Mouse (Mus musculus) left cerebral cortex, adult 9 months (tissue): Measurements from ENCODE around the gene Cdca8.
"Not testable (repeated sequence)": the region's sequence is repeated elsewhere in the genome, so short reads cannot be mapped to it uniquely, and the experiment has no call there.

Experiments used
- DNase-seq, 2 experiments: peaks; one replicate each; pipeline ENCODE4 v3.0.0; 2022; ENCODE audit warnings: low spot score in 2 of 2

The Cdca8 gene

GRCm38 (mm10) chr4:124939211-124939610, at the start of gene Cdca8:
Gene Cdca8 (minus strand): TSS chr4:124939311.
- DNase-seq: not testable (repeated sequence)

- DNase-seq: no peak
Observed at GRCm38 (mm10) chr4:124988382-124988781, 49.3 kb upstream of the Cdca8 start.

DNA sequence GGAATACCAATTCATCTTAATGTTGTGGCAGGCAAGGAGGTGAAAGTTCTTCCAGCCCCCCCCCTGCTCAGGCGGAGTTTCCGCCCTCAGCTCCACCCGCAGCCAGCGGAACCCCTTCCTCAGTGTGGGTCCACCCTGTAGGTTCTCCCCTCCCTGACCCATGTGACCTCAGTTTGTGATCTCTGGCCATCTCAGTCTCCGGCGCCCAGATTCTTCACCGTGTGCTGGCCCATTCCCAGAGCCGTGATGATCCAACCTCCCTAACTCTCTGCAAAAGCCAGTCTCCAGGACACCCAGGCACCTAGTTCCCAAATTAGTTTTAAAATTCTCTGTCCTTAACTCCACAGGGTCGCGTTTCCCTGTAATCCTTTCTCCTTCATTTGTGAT, 48.6 kb upstream of the Cdca8 start:
- no peak for DNase-seq

- no peak for DNase-seq
Observed at GRCm38 (mm10) chr4:124986739-124987710, 47.9 kb upstream of the Cdca8 start.

DNA sequence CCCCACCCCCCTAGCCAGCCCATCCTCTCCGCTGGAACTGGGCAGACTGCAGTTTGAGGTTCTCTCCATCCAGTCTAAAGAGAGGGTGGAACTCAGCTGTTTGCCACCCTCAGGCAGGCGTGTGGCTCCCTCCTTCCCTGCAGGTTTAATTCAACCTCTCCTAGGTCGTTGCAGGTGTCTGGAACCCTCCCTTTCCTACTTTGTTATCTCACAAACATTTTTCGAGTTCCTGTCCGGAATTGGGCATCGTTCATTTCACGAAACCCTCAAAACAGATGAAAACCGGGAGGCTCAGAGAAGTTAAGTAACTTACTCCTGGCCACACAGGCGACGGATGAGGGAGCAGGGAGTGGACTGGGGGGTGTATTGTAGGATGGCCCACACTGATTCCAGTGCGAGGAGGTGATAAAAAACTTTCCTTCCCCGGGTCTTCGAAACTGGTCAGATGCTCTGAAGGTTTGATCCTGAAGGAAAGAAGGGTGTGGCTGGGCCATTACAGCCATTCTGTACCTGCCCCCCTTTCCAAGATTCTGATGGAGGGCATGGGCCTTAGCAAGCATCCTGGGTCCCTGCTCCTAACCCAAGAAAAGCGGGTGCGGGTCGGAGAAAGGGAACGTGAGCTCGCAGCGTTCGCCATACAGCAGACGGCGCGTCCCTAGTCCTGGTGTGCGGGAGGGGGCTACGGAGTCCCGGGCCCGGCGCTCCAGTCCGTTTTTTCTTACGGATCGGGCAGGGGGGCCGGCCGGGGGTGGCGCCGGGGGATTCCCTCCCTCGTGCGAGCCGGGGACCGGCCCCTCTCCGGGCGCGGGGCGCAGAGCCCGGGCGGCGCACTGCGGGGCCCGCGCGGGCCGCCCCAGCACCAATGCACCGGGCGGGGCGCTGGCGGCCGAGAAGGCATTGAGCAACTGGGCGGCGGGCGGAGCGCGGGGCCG, 46.8 kb upstream of the Cdca8 start, which contains the start of gene Rspo1:
Gene Rspo1, plus strand, starts transcription at position 760 of the 932 bp plus-strand sequence.
- DNase-seq: no peak

DNA sequence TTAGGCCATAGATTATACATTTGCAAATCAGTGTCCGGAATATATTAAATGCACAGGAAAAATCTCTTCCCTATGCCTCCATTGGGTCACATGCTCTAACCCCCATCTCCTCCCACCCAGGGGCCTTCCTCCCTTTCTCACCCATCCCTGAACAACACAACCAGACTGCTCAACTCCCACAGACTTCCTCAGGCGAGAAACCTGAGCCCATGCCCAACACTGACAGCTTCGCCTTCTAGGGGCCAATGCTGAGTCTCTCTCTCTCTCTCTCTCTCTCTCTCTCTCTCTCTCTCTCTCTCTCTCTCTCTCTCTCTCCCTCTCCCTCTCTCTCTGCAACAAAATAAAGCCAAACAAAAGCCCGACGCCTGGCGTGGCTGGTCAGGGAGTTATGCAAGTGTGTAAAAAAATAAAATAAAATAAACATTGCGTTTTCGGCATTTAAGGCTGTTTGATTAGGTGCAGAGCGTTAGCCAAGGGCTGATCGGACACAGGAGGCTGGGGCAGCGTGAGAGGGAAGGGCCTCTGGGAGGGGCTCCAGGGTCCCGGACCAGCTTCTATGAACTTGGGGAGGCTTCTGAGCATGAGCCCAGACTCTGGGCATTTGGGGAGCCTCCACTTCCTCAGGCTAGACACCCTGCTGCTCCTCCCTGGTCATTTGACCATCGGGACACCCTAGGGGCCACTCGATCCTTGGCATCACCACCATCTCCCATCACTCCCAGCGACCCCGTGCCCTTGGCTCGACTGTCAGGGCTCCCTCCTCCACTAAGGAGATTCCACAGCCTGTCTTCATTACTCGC, 46.0 kb upstream of the Cdca8 start:
- no peak for DNase-seq

DNA sequence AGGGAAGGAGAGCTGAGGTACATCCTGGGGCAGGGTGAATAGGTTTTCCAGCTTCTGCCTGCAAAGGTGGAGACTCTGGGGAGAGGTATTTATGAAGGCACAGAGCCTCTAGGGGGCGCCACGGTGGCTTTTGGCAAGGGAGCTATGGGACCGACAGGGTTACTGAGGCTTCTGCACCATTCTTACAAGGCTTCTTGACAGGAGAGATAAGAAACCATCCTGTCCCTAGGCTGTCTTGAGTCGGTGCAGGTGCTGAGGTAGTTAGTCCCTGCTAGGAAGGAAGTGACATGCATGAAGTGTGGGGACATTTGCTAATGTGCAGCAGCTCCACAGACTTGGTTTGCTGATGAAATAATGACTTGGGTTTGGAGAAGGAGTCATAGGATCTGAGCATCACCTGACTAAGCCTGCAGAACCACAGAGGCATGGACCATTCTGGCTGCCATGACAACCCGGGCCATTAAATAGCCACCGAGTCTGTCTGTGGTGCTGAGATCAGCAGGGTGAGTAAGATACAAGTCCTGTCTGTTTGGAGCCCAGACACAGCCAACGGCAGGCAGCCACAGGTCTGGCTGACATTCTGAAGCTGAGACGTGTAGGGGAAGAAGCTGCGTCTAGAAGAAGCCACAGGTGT, 44.9 kb upstream of the Cdca8 start:
- no peak for DNase-seq

DNA sequence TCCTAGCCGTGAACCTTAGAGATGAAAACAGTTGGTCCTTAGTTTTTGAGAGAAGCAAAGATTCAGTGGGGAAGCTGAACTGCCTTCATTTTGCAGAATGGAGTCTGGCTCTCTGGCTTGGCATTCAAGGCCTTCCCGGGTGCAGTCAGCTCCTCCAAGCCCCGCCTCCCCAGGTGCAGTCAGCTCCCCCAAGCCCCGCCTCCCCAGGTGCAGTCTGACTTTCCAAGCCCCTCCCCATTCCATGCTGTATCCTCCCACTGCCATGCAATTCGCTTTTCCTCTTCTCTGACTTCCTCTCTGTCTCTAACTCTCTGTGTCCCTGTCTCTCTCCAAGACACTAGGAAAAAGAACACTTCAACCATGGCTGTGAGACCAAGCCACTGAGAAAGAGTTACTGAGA, 39.1 kb upstream of the Cdca8 start:
- no peak for DNase-seq

DNA sequence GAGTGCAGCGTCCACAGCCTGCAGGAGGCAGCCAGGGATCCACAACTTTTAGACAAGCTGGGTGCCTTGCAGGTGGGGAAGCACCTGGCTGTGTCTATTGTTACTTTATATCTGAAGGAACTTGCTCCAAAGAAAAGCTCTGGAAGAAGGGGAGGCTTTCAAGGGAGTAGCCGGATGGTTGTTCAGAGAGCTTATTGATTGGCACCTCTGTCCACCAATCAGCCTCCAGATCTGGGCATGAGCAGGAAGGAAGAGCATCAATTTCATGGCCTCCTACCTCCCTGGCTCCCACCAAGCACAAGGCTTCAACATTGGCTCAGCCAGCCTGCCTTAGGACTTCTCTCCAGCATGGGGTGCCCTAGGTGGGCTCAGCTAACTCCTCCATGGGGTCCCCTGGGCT, 34.2 kb upstream of the Cdca8 start:
- no peak for DNase-seq

DNA sequence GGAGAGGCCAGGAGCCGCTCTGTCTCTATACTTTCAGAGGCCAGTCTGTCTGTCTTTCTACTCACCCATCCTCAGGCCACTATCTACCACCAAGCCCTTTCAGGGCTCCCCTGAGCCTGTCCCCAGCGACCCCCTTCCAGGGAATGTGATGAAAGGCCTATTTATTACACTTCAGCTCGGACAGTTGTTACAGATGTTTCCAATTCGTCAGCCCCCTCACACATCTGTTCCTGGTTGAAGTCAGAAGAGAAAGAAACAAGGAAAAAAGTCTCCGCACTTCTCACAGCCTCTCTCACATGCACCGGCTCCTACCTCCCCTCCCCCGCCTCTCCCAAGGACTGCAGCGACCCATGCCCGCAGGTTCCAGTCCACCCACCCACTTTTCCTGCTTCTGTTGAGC, 33.2 kb upstream of the Cdca8 start:
- no peak for DNase-seq

GRCm38 (mm10) chr4:124971094-124971493, 32.0 kb upstream of the Cdca8 start:
- no peak for DNase-seq

DNA sequence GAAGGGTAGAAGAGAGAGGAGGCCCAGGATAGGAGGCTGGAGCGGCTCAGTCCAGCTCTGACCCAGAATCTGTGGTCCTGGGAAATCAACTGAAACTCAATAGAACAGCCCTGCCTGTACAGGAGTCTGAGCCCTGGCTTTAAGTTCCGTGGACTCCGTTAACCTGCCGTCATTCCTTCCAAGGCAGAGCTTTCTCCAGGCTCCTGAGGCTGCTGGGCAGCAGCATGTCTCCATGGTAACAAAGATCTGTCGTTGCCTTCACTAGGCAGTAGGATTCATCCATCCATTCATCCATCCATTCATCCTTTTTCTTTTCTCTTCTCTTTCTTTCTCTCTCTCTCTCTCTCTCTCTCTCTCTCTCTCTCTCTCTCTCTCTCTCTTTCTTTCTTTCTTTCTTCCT, 31.6 kb upstream of the Cdca8 start:
- DNase-seq: no peak

DNA sequence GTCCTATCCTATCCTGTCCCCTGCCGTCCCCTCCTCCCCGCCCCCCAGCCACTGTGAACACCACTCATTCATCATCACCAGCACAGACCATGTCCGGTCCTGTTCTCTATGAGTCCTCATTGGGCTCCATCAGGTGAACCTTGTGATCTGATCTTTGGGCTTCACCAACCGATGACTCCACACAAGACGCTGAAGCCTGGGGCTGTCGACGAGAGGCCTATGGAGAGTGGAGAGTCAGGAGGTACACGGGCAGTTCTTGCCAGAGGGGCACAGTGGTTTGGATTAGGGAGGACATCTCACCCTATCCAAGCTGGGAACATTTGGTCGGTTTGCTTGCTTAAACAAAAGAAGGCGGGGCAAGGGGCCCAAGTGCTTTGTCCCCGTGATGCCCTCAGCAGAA, 31.1 kb upstream of the Cdca8 start:
- no peak for DNase-seq

- DNase-seq: no peak
Observed at GRCm38 (mm10) chr4:124969219-124969848, 30.2 kb upstream of the Cdca8 start.

DNA sequence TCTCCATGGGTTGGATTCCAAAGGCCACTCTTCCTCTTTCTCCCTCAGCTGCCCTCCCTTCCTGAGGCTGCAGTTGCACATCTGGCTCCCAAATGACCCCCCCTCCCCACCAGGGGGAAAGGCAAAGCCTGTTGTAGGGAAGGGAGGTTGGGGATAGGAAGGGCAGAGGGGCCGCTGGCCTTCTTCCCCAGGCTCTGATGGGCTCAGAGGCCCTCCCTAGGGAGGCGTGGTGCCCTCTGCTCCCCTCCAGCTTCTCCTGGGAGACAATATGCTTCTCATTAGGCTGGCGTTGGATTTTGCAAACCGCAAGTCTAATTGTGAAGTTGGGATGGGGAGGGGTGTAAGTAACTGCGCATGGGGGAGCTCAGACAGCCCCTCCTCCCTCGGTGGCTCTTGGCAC, 29.6 kb upstream of the Cdca8 start:
- no peak for DNase-seq

DNA sequence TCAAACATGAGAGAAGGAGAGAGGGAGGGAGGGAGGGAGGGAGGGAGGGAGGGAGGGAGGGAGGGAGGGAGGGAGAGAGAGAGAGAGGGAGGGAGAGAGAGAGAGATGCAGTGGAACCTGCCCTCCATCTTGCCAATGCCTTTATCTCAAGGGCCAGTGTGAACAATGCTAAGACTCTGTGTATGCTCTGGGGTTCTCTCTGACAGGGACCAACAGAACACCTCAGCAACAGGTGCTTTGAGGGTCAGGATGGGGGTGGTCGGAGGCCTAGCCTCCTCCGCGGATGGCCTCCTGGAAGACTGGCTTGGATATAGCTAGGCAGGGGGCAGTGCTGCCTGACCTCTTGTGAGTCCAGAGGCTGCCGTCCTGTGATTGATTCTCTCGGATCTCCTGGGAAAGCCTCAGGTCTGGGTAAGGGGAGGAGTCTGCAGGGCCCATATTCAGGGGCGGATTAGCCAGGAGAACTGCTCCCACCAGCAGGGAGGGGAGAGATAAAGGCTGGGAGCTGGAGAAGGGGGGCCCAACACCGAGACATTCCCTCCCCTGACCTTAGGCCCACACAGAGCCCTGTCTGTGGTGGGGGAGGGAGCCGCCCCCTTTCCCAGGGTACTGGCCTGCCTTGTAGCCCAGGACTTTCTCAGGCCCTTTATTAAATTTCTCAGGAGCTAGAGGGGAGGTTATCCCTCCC, 25.9 kb upstream of the Cdca8 start:
- DNase-seq: no peak

DNA sequence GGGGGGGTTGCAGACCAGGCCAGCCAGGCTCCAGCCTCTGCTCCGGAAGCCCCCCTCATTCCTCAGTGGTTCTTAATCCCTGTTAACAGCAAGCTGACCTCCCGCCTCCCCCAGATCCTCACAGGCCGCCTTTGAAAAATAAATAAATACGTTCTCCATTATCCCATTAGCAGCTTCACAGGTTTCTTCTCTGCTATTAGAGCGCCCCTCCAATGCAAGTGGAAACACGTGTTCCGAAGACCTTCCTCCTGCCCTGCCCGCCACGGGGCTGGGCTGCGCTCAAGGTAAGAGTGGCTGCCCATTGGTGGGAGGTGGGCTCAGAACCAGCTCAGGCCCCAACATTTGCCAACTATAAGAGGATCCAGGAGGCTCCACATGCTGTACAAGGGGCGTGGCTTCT, 23.5 kb upstream of the Cdca8 start:
- DNase-seq: no peak

- no peak for DNase-seq
Observed at GRCm38 (mm10) chr4:124960940-124961339, 21.8 kb upstream of the Cdca8 start.

GRCm38 (mm10) chr4:124959062-124959461, 20.0 kb upstream of the Cdca8 start:
- no peak for DNase-seq

- no peak for DNase-seq
Observed at GRCm38 (mm10) chr4:124957284-124957683, 18.2 kb upstream of the Cdca8 start.
